Comparison of ENCODE assay signal across 8 mouse cellular contexts in genomic region chrX:99136431-99136966, GRCm38 (mm10). TPM values are rescaled to one million over a fixed set of nuclear protein-coding genes. Genes with fewer than 3 reads are reported as not detected.
DNase-seq lines count a peak whose midpoint lies in the region; ATAC-seq and TF ChIP-seq lines count a peak whose summit lies in the region.

No protein-coding gene starts in this region.

- H3K27me3 ChIP-seq in embryonic facial prominence, embryonic 13.5 days = peaks cover 33% of the 10 kb centered on the region
- H3K27me3 ChIP-seq in hindbrain, embryonic 10.5 days (ENCODE audit: insufficient read depth, poor library complexity, severe bottlenecking) = peaks cover 79% of the 10 kb centered on the region
- peaks cover 34% of the 10 kb centered on the region for H3K27me3 ChIP-seq in liver, embryonic 11.5 days (replicated peaks; ENCODE audit: control insufficient read depth, insufficient read depth, low read length)
- H3K27me3 ChIP-seq in neural tube, embryonic 13.5 days = peaks cover 27% of the 10 kb centered on the region

- WGBS in embryonic facial prominence, embryonic 13.5 days = 27% methylated on average over 52 of the region's 53 CpGs
- WGBS in hindbrain, embryonic 10.5 days = 22% methylated on average over 53 of the region's 53 CpGs
- 13% methylated on average over 50 of the region's 53 CpGs for WGBS in liver, embryonic 11.5 days
- WGBS in neural tube, embryonic 13.5 days = 23% methylated on average over 52 of the region's 53 CpGs

- H3K4me3 ChIP-seq in left cerebral cortex, adult 2 months = peak overlapping the region; percentile 65
- peak overlapping the region; percentile 65 for H3K4me3 ChIP-seq in embryonic facial prominence, embryonic 13.5 days
- peak overlapping the region; percentile 73 for H3K4me3 ChIP-seq in hindbrain, embryonic 10.5 days
- H3K4me3 ChIP-seq in liver, embryonic 11.5 days (ENCODE audit: low read depth, low read length) = peak overlapping the region; percentile 59
- peak overlapping the region; percentile 73 for H3K4me3 ChIP-seq in neural tube, embryonic 13.5 days

- H3K9ac ChIP-seq in embryonic facial prominence, embryonic 13.5 days = peak overlapping the region; percentile 94
- peak overlapping the region; percentile 64 for H3K9ac ChIP-seq in liver, embryonic 11.5 days (ENCODE audit: low read depth, low read length)
- H3K9ac ChIP-seq in neural tube, embryonic 13.5 days = peak overlapping the region; percentile 89

- H3K4me1 ChIP-seq in embryonic facial prominence, embryonic 13.5 days = peaks cover 21% of the 10 kb centered on the region
- peaks cover 41% of the 10 kb centered on the region for H3K4me1 ChIP-seq in hindbrain, embryonic 10.5 days (replicated peaks)
- H3K4me1 ChIP-seq in liver, embryonic 11.5 days (replicated peaks; ENCODE audit: control insufficient read depth, insufficient read depth, low read length) = no peaks in the 10 kb centered on the region; the same call in 1 of the 2 replicates
- H3K4me1 ChIP-seq in neural tube, embryonic 13.5 days (replicated peaks) = peaks cover 22% of the 10 kb centered on the region

- no peak; the same call in 1 of the 2 replicates for TF ChIP-seq CTCF in left cerebral cortex, adult 2 months (IDR thresholded peaks at IDR 0.05)

- H3K27ac ChIP-seq in left cerebral cortex, adult 2 months = peak overlapping the region; percentile 33
- H3K27ac ChIP-seq in embryonic facial prominence, embryonic 13.5 days = peak overlapping the region; percentile 88
- peak overlapping the region; percentile 93 for H3K27ac ChIP-seq in hindbrain, embryonic 10.5 days
- peak overlapping the region; percentile 43 for H3K27ac ChIP-seq in liver, embryonic 11.5 days (ENCODE audit: low read depth, low read length)
- H3K27ac ChIP-seq in neural tube, embryonic 13.5 days (replicated peaks) = peak overlapping the region; percentile 85

- ATAC-seq in embryonic facial prominence, embryonic 13.5 days (ENCODE audit: insufficient number of reproducible peaks, insufficient read depth, low FRiP score, low TSS enrichment, low read depth) = no peak
- peak; percentile 0; the same call in 1 of the 2 replicates for ATAC-seq in liver, embryonic 11.5 days (replicated peaks; ENCODE audit: low FRiP score)
- peak; percentile 5 for ATAC-seq in neural tube, embryonic 13.5 days (ENCODE audit: low read depth)

- no peaks in the 10 kb centered on the region for H3K9me3 ChIP-seq in embryonic facial prominence, embryonic 13.5 days
- no peaks in the 10 kb centered on the region for H3K9me3 ChIP-seq in hindbrain, embryonic 10.5 days
- H3K9me3 ChIP-seq in liver, embryonic 11.5 days (ENCODE audit: control insufficient read depth, low read length) = no peaks in the 10 kb centered on the region
- no peaks in the 10 kb centered on the region for H3K9me3 ChIP-seq in neural tube, embryonic 13.5 days

- peak in 1 of 2 experiments; percentile 26 for DNase-seq in left cerebral cortex, adult 2 months (ENCODE audit: extremely low spot score in 1 of 2, low spot score in 2 of 2)
- no peak for DNase-seq in left cerebral cortex, postnatal 14 days (ENCODE audit: low spot score in 2 of 2)
- DNase-seq in R1 (ENCODE audit: low read depth, low spot score) = peak; percentile 15
- peak; percentile 45 for DNase-seq in hindbrain, embryonic 10.5 days (ENCODE audit: low spot score)
- DNase-seq in liver, embryonic 11.5 days (ENCODE audit: low spot score) = peak; percentile 46
- no peak for DNase-seq in urinary bladder, postnatal 10 days (ENCODE audit: low spot score)

- intact Hi-C loops in left cerebral cortex, adult 2 months (cut with DNase I) = loop anchor here (1.0 to 10.0 kb wide), 7 partner anchors 62 to 838 kb away; partner anchors contain the start of genes Eda and Tmem28
- intact Hi-C loops in left cerebral cortex, postnatal 14 days (cut with DNase I) = loop anchor here (2.0 to 5.0 kb wide), 2 partner anchors 61 to 334 kb away; partner anchors contain the start of gene Pja1

- H3K4me2 ChIP-seq in embryonic facial prominence, embryonic 13.5 days = peak overlapping the region; percentile 71
- H3K4me2 ChIP-seq in liver, embryonic 11.5 days = peak overlapping the region; percentile 72
- peak overlapping the region; percentile 79 for H3K4me2 ChIP-seq in neural tube, embryonic 13.5 days

- H3K36me3 ChIP-seq in embryonic facial prominence, embryonic 13.5 days = no peaks in the 10 kb centered on the region
- no peaks in the 10 kb centered on the region for H3K36me3 ChIP-seq in hindbrain, embryonic 10.5 days
- no peaks in the 10 kb centered on the region for H3K36me3 ChIP-seq in liver, embryonic 11.5 days (ENCODE audit: control insufficient read depth, insufficient read depth, low read length)
- H3K36me3 ChIP-seq in neural tube, embryonic 13.5 days = no peaks in the 10 kb centered on the region

RNA-seq across cellular contexts. Expression of gene Efnb1, which starts 0.6 kb away (rescaled TPM):
- total RNA-seq in left cerebral cortex, adult 2 months (2021) = 10 to 100 TPM; 17.3 to 23.2 TPM
- 10 to 100 TPM; 11.6 to 13.8 TPM for total RNA-seq in left cerebral cortex, postnatal 14 days (2021)
- polyA plus RNA-seq in embryonic facial prominence, embryonic 13.5 days (2015; fragmentation: Nextera tagmentation; extraction: Ambion mirVana) = 56.9 and 60.6 TPM in 2 replicates
- 48.9 and 52.6 TPM in 2 replicates for polyA plus RNA-seq in hindbrain, embryonic 10.5 days (2016; fragmentation: Nextera tagmentation; extraction: Ambion mirVana)
- 15.9 and 17.9 TPM in 2 replicates for polyA plus RNA-seq in liver, embryonic 11.5 days (2014; fragmentation: Nextera tagmentation; extraction: Ambion mirVana)
- polyA plus RNA-seq in neural tube, embryonic 13.5 days (2015; fragmentation: Nextera tagmentation; extraction: Ambion mirVana) = 39.8 and 41.5 TPM in 2 replicates

Comparison
In these comparisons a context has a peak if more than half of its experiments do, and no peak if none do; other contexts are left out.
1. DNase-seq: peak in R1 (single experiment), hindbrain, embryonic 10.5 days (single experiment) and liver, embryonic 11.5 days (single experiment); none in left cerebral cortex, postnatal 14 days (0 of 2) and urinary bladder, postnatal 10 days (single experiment).
2. H3K27ac ChIP-seq: peak in every context shown above with its lines; median percentile 93 in hindbrain, embryonic 10.5 days; 88 in embryonic facial prominence, embryonic 13.5 days; 85 in neural tube, embryonic 13.5 days; 43 in liver, embryonic 11.5 days; 33 in left cerebral cortex, adult 2 months.
3. Peak in every context shown above with its lines, with median percentiles within 50 percentile points of each other: H3K4me3 ChIP-seq, H3K4me2 ChIP-seq and H3K9ac ChIP-seq.